Mouse (Mus musculus) stomach, postnatal 0 days (tissue): ENCODE measurements at regions not wholly inside any gene's neighbourhood (a gene's known extent, or its start where the extent isn't known, plus 50 kb on each side); places are given as distances from the start of the nearest gene placed in this dataset.

ENCODE experiments used
- ATAC-seq: fragments of 200-750 bp; cut with Nextera tagmentation; 2 replicates; pipeline ENCODE4 v1.8.0; 2017; ENCODE audit not compliant: low FRiP score, low TSS enrichment
- DNase-seq: peaks from one replicate; pipeline ENCODE4 v3.0.0-alpha.2; 2016; ENCODE audit warnings: low spot score
- H3K27ac ChIP-seq: fragments of 300-500 bp; sonication (generic); replicated peaks from 2 replicates; pipeline ENCODE4 v1.5.1; 2014; ENCODE audit warnings: mild to moderate bottlenecking, control low read depth
- H3K27me3 ChIP-seq: fragments of 300-500 bp; sonication (generic); 2 replicates; pipeline ENCODE4 v1.6.1; 2014; ENCODE audit warnings: low read length; ENCODE audit not compliant: control insufficient read depth, insufficient read depth
- H3K36me3 ChIP-seq: fragments of 300-500 bp; sonication (generic); 2 replicates; pipeline ENCODE4 v1.6.1; 2014; ENCODE audit warnings: low read length, mixed read lengths; ENCODE audit not compliant: control insufficient read depth, insufficient read depth
- H3K4me1 ChIP-seq: fragments of 300-500 bp; sonication (generic); replicated peaks from 2 replicates; pipeline ENCODE4 v1.6.1; 2014; ENCODE audit warnings: antibody characterized with exemption; ENCODE audit not compliant: control insufficient read depth, insufficient read depth
- H3K4me2 ChIP-seq: fragments of 300-500 bp; sonication (generic); replicated peaks from 2 replicates; pipeline ENCODE4 v1.6.1; 2014; ENCODE audit warnings: low read depth, mild to moderate bottlenecking, control low read depth, moderate library complexity
- H3K4me3 ChIP-seq: fragments of 300-500 bp; sonication (generic); 2 replicates; pipeline ENCODE4 v1.5.1; 2014; ENCODE audit warnings: low read depth, low read length, control low read depth
- H3K9ac ChIP-seq: fragments of 300-500 bp; sonication (generic); 2 replicates; pipeline ENCODE4 v1.6.1; 2014; ENCODE audit warnings: mild to moderate bottlenecking, low read length, control low read depth, mixed read lengths
- H3K9me3 ChIP-seq: fragments of 300-500 bp; sonication (generic); 2 replicates; pipeline ENCODE4 v1.6.1; 2016; ENCODE audit warnings: low read length; ENCODE audit not compliant: control insufficient read depth
- CTCF ChIP-seq: IDR thresholded peaks from 2 replicates; pipeline ENCODE4 v1.5.1; 2016; ENCODE audit warnings: antibody characterized with exemption, low read depth, mild to moderate bottlenecking, moderate library complexity
- EP300 ChIP-seq: optimal IDR thresholded peaks from 2 replicates; pipeline ENCODE3; 2016; ENCODE audit warnings: antibody characterized with exemption
- WGBS: fragments of 180-500 bp; shearing (Covaris S2); extraction: QIAGEN DNeasy Blood & Tissue Kit; methylation state at CpG from one replicate; pipeline ENCODE4 v1.1.7; 2014; 5-methylcytosine and 5-hydroxymethylcytosine counted together

- Histone ChIP-seq H3K36me3 (no peaks in the 10 kb centered on the region), H3K9me3 (no peaks in the 10 kb centered on the region), H3K27me3 (no peaks in the 10 kb centered on the region), H3K4me2 (no peak overlapping the region), H3K4me3 (no peak overlapping the region), H3K9ac (no peak overlapping the region), H3K4me1 (no peaks in the 10 kb centered on the region), H3K27ac (no peak overlapping the region)
- ATAC-seq (no peak), DNase-seq (no peak)
- TF ChIP-seq CTCF, result no peak
- TF ChIP-seq EP300, result no peak
These were observed 619.7 kb downstream of the Nova1 start for GRCm38 (mm10) chr12:46199076-46199475.

- Histone ChIP-seq H3K27me3 (no peaks in the 10 kb centered on the region), H3K4me3 (no peak overlapping the region), H3K9me3 (no peaks in the 10 kb centered on the region), H3K4me2 (no peak overlapping the region), H3K9ac (no peak overlapping the region), H3K36me3 (no peaks in the 10 kb centered on the region), H3K27ac (no peak overlapping the region), H3K4me1 (no peaks in the 10 kb centered on the region)
- 15% methylated on average over 2 of the region's 2 CpGs for WGBS
- DNase-seq (no peak), ATAC-seq (no peak)
- no peak for TF ChIP-seq EP300
- no peak for TF ChIP-seq CTCF
These were observed 621.1 kb downstream of the Nova1 start for GRCm38 (mm10) chr12:46197482-46198101.

DNA sequence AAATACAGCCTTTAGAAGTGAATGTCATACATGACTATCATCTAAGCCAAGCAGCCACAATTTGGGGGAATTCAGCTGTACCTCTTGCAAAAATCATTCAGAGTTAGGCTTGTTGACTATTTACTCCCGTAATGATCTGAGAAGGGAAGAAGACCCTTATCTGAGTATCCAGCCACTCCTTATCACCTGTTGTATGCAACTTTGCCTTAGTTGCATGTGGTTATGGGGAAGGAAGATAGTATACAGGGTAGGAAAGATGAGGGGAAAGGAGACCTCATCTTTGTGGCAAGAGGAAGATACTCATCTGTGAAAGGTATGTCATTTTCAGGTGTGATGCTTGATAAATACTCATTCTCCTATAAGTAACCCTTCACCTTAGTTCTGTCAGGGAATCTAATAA, 624.6 kb downstream of the Nova1 start:
- Histone ChIP-seq H3K36me3 (no peaks in the 10 kb centered on the region), H3K9ac (no peak overlapping the region)
- 90% methylated on average over 1 of the region's 1 CpGs for WGBS

More for the DNA sequence above, 624.6 kb downstream of the Nova1 start:
- Histone ChIP-seq H3K4me2 (no peak overlapping the region), H3K4me3 (no peak overlapping the region), H3K9me3 (no peaks in the 10 kb centered on the region), H3K27ac (no peak overlapping the region), H3K4me1 (no peaks in the 10 kb centered on the region), H3K27me3 (no peaks in the 10 kb centered on the region)
- TF ChIP-seq CTCF (no peak), EP300 (no peak)
- ATAC-seq (no peak), DNase-seq (no peak)
